Mouse (Mus musculus): Measurements from ENCODE around the gene Gm20388.

DNA sequence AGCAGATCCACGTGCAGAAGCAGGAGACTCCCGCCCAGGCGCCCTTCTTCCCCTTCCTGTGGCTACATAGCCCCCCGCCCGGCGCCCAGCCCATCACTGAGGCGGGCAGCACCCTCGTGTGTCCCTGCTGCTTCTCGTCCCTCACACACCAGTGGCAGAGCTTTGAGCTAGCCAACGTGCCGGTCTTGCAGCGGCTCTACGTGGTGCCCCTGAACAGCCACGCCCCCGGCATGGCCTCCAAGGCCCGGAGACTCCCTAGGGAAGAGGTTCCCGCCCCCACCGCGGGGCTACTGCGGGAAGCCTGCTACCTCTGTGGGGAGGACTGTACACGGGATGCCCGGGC, 318.9 kb downstream of the Gm20388 start:
- TF ChIP-seq CTCF (IDR thresholded peaks at IDR 0.05; ENCODE audit: low read depth) = no peak
- no peak for TF ChIP-seq EP300 (optimal IDR thresholded peaks at IDR 0.05)
